Mouse (Mus musculus) midbrain, embryonic 10.5 days (tissue): Measurements from ENCODE around the gene Ndufs1. TPM values are rescaled to one million over a fixed set of nuclear protein-coding genes. Genes with fewer than 3 reads are reported as not detected.
"Not testable (repeated sequence)": the region's sequence is repeated elsewhere in the genome, so short reads cannot be mapped to it uniquely, and the experiment has no call there.

Experiments used
- DNase-seq: peaks from one replicate; pipeline ENCODE4 v3.0.0-alpha.2; 2017; ENCODE audit warnings: low spot score
- H3K27ac ChIP-seq: fragments of 300-500 bp; sonication (generic); replicated peaks from 2 replicates; pipeline ENCODE4 v1.5.1; 2016; ENCODE audit warnings: mild to moderate bottlenecking
- H3K27me3 ChIP-seq: fragments of 300-500 bp; sonication (generic); 2 replicates; pipeline ENCODE4 v1.6.1; 2016; ENCODE audit warnings: low read depth, mild to moderate bottlenecking; ENCODE audit not compliant: poor library complexity, severe bottlenecking
- H3K36me3 ChIP-seq: fragments of 300-500 bp; sonication (generic); 2 replicates; pipeline ENCODE4 v1.6.1; 2016; ENCODE audit warnings: mild to moderate bottlenecking, moderate library complexity
- H3K4me1 ChIP-seq: fragments of 300-500 bp; sonication (generic); 2 replicates; pipeline ENCODE4 v1.6.1; 2016
- H3K4me3 ChIP-seq: fragments of 300-500 bp; sonication (generic); 2 replicates; pipeline ENCODE4 v1.5.1; 2016; ENCODE audit warnings: mild to moderate bottlenecking, moderate library complexity
- H3K9me3 ChIP-seq: fragments of 300-500 bp; sonication (generic); replicated peaks from 2 replicates; pipeline ENCODE4 v1.6.1; 2016; ENCODE audit warnings: mild to moderate bottlenecking
- WGBS: fragments of 180-500 bp; shearing (Covaris S2); methylation state at CpG from one replicate; pipeline ENCODE4 v1.1.7; 2016; 5-methylcytosine and 5-hydroxymethylcytosine counted together
- polyA plus RNA-seq: library from polyadenylated mRNA; unstranded; fragments of >200 nt; fragmentation: Nextera tagmentation; extraction: Ambion mirVana; gene quantifications from 2 replicates; pipeline ENCODE4 v1.2.1, GENCODE M21; 2016

Gene Ndufs1
- polyA plus RNA-seq, 1 experiment from 2014 or later = 142 TPM

DNA sequence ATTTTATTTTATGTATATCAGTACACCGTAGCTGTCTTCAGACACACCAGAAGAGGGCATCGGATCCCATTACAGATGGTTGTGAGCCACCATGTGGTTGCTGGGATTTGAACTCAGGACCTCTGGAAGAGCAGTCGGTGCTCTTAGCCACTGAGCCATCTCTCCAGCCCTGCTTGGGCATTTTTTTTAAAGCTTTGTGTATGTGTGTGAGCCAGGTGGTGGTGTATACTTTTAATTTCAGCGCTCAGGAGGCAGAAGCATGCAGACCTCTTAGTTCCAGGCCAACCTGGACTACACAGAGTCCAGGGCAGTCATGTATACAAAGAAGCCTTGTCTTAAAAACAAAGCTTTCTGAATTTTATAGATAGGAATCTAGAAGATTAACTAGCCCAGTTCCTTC lies 3.9 kb upstream of the Ndufs1 start:
- H3K4me3 ChIP-seq, H3K27ac ChIP-seq, H3K9me3 ChIP-seq, H3K27me3 ChIP-seq, DNase-seq: not testable (repeated sequence)
- H3K4me1 ChIP-seq = peaks cover 19% of the 10 kb centered on the region
- WGBS = 67% methylated on average over 4 of the region's 4 CpGs
- H3K36me3 ChIP-seq = peaks cover 48% of the 10 kb centered on the region

DNA sequence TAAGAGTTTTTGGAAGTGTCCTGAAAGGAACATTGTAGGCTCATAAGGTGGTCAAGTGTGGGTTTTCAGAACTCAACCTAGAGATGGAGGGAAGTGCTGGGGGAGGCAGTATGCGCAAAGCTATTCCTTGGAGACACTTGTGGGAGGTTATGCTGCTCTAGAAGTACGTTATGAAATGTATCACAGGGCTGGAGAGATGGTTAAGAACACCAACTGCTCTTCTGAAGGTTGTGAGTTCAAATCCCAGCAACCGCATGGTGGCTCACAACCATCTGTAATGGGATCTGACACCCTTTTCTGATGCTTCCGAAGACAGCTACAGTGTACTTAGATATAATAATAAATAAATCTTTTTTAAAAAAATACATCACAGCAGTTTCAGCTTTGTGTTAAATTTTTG lies 3.5 kb upstream of the Ndufs1 start:
- H3K36me3 ChIP-seq = peaks cover 48% of the 10 kb centered on the region
- no peak overlapping the region for H3K27ac ChIP-seq
- no peaks in the 10 kb centered on the region for H3K27me3 ChIP-seq
- no peaks in the 10 kb centered on the region for H3K9me3 ChIP-seq
- H3K4me3 ChIP-seq = no peak overlapping the region
- DNase-seq = no peak
- 93% methylated on average over 4 of the region's 4 CpGs for WGBS
- H3K4me1 ChIP-seq = peaks cover 23% of the 10 kb centered on the region

DNA sequence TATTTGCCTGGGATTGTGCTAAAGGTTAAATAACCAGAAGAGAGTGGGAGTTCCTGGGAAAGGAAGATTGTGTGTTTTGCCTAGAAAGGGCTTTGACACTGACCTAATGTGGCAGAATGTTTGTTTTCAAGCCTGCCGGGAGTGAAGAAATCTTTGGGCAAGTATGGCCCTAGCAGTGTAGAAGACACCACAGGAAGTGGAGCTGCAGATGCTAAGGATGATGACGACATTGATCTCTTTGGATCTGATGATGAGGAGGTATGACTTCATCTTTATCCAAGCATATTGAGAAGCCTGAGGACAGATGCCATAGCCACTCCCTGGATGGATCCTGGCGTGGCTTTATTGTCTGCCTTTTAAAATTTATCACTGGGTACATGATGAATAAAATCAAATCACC lies 1.7 kb upstream of the Ndufs1 start:
- no peaks in the 10 kb centered on the region for H3K27me3 ChIP-seq
- H3K27ac ChIP-seq = no peak overlapping the region
- H3K4me3 ChIP-seq = peak overlapping the region; percentile 98
- no peaks in the 10 kb centered on the region for H3K9me3 ChIP-seq
- WGBS = 86% methylated on average over 3 of the region's 3 CpGs
- no peak for DNase-seq
- H3K36me3 ChIP-seq = peaks cover 53% of the 10 kb centered on the region
- peaks cover 29% of the 10 kb centered on the region for H3K4me1 ChIP-seq

DNA sequence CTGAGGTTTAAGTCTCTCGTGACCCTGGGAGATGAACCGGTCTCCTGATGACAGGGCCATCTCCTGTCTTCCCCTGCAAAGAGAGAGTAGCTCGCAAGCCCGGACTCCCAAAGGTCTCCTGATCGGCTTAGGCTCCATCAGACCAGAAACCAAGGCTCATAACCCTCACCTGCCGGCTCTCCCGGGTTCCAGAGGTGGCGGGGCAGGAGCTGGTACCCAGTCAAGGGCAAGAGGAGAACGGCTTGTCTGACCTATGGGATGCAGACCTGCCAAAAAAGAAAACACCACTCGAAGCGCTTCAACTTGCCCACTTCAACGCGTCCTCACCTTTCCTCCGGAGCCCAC lies 402 bp downstream of the Ndufs1 start:
- H3K9me3 ChIP-seq = no peaks in the 10 kb centered on the region
- DNase-seq = no peak
- H3K4me3 ChIP-seq = peak overlapping the region; percentile 98
- under 1% methylated on average over 14 of the region's 14 CpGs for WGBS
- H3K36me3 ChIP-seq = peaks cover 53% of the 10 kb centered on the region
- H3K27ac ChIP-seq = peak overlapping the region; percentile 97
- H3K4me1 ChIP-seq = peaks cover 29% of the 10 kb centered on the region
- no peaks in the 10 kb centered on the region for H3K27me3 ChIP-seq

DNA sequence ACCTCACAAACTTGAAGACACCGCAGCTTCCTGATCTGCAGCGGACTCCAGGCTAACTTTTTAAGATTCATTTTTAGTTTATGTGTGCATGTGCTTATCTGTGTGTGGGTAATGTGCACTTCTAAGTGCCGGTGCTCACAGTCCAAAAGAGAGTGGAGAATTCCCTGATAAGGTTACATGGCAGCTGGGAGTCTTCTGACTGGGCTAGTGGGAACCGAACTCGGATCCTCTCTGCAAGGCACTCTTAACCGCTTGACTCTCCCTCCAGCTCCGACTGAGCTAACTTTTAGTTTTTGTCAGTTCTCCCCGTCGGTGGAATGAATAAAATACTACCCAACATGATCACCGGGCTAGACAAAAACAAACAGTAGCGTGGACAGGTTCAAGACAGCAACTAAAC lies 780 bp downstream of the Ndufs1 start:
- Histone ChIP-seq H3K4me1 (peaks cover 29% of the 10 kb centered on the region), H3K36me3 (peaks cover 57% of the 10 kb centered on the region), H3K27me3 (no peaks in the 10 kb centered on the region), H3K4me3 (peak overlapping the region; percentile 98), H3K9me3 (no peaks in the 10 kb centered on the region), H3K27ac (peak overlapping the region; percentile 97)
- WGBS = 11% methylated on average over 11 of the region's 11 CpGs
- DNase-seq = no peak

DNA sequence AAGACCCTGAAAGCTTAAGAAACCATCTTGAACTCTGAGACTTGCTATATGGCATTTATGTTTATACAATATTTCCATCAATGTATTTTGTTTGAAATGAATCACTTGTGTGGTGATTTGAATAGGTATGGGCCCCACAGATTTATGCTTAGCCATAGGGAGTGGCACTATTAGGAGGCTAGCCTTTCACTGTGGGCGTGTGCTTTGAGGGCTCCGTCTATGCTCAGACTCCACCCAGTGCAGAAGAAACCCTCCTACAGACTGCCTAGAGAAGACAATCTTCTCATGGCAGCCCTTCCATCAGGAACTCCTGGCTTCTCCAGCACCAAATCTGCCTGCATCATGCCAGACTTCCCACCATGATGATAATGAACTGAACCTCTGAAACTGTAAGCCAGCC lies 8.0 kb downstream of the Ndufs1 start:
- H3K27me3 ChIP-seq = no peaks in the 10 kb centered on the region
- H3K9me3 ChIP-seq = no peaks in the 10 kb centered on the region
- WGBS = 86% methylated on average over 2 of the region's 2 CpGs
- H3K27ac ChIP-seq = no peak overlapping the region
- H3K4me1 ChIP-seq = no peaks in the 10 kb centered on the region
- DNase-seq = no peak
- peaks cover 92% of the 10 kb centered on the region for H3K36me3 ChIP-seq
- H3K4me3 ChIP-seq = no peak overlapping the region

DNA sequence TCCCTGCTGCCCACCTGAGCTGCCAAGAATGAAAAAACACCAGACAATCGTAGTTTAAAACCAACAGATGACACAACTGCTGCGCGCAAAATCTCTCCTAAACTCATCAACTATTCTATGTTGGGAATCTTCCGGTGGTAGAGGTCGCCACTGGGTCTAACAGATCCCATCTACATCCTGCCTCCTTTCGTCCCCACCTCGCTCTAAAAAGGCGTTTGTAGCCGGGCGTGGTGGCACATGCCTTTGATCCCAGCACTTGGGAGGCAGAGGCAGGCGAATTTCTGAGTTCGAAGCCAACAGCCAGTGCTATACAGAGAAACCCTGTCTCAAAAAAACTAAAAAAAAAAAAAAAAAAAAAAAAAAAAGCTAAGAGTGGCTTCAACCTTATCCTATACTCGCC lies 36.4 kb downstream of the Ndufs1 start:
- 95% methylated on average over 13 of the region's 13 CpGs for WGBS
- DNase-seq = no peak
- peaks cover 5% of the 10 kb centered on the region for H3K4me1 ChIP-seq
- H3K36me3 ChIP-seq = peaks cover 69% of the 10 kb centered on the region
- H3K9me3 ChIP-seq = no peaks in the 10 kb centered on the region
- H3K4me3 ChIP-seq = no peak overlapping the region
- no peak overlapping the region for H3K27ac ChIP-seq
- H3K27me3 ChIP-seq = no peaks in the 10 kb centered on the region

DNA sequence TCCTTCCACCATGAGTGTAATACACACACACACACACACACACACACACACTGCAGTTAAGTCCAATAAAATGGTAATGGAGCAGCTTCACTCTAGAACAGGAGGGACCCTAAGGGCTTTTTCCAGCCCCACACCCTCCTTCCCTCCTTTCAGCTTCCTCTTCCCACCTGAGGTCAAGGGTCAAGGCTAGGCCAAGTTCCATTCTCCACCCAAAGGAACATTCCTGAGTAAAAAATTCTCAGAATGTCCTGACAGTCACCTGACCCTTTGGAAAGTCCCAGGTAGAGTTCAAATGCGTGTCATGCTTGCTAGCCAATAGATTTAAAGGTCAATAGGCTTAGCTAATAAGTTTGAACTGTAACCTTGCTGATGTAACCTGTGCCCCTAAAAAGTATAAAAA lies 38.0 kb downstream of the Ndufs1 start:
- WGBS = 97% methylated on average over 1 of the region's 1 CpGs
- peaks cover 52% of the 10 kb centered on the region for H3K36me3 ChIP-seq

DNA sequence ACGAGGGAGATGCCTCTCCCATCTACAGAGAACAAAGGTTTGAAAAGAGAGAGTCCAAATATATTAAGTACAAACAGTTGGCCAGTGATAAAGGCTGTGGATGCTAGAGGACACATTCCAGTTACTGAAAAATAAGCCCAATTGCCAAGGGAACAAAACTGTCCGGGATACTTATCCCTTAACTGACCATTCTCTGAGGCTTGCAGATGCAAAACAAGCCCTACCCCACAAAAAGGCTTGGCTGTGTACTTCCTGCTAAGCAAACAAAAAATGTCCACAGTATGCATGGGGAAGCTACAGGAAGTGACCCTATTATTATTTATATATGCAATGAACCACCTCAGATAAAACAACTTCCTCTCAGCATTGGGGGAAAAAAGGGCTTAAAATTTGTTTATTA lies 38.7 kb downstream of the Ndufs1 start:
- Histone ChIP-seq H3K4me1 (peaks cover 5% of the 10 kb centered on the region), H3K27me3 (no peaks in the 10 kb centered on the region)
- 93% methylated on average over 2 of the region's 2 CpGs for WGBS

More for the DNA sequence above, 38.0 kb downstream of the Ndufs1 start:
- not testable (repeated sequence) for H3K9me3 ChIP-seq, DNase-seq, H3K4me1 ChIP-seq, H3K27me3 ChIP-seq, H3K27ac ChIP-seq, H3K4me3 ChIP-seq

DNA sequence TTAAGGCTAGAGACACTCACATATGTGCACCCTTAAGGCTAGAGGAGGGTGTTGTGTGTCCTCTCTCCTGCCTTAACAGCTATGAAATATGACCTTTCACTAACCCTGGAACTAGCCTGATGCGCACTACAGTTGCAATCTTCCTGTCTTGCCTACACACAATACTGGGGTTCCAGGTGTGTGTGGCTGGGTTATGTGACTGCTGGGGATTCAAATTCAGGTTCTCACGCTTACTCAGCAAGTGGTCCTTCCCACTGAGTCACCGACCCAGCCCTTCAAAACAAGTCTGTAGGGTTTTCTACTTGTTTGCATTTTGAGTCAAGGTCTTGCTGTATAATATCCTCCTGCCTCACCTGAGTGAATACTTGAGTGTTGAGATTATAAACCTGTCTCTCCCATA lies 42.1 kb downstream of the Ndufs1 start:
- no peak for DNase-seq
- no peak overlapping the region for H3K27ac ChIP-seq
- 78% methylated on average over 3 of the region's 3 CpGs for WGBS
- H3K4me1 ChIP-seq = peaks cover 13% of the 10 kb centered on the region
- H3K9me3 ChIP-seq = no peaks in the 10 kb centered on the region
- no peak overlapping the region for H3K4me3 ChIP-seq
- H3K36me3 ChIP-seq = peaks cover 16% of the 10 kb centered on the region
- no peaks in the 10 kb centered on the region for H3K27me3 ChIP-seq

More for the DNA sequence above, 38.7 kb downstream of the Ndufs1 start:
- Histone ChIP-seq H3K4me3 (no peak overlapping the region), H3K9me3 (no peaks in the 10 kb centered on the region), H3K27ac (no peak overlapping the region), H3K36me3 (peaks cover 46% of the 10 kb centered on the region)
- DNase-seq = no peak

DNA sequence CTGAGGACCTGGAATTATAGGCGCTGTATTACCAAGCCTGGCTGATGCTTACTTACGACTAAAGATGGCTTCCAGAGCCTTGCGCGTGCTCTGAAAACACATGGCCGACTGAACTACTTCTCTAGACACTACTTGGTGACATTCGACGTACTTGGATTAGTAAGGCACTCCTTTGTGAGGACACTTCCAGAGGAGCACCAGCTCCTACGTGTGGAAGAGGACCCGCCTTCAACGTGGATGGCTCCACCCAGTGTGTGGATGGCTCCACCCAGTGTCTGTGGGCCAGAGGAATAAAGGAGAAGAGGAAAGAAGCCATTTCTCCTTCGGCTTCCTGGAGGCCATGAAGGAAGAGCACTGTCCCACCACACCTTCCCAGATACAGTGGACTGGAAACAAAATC lies 44.9 kb downstream of the Ndufs1 start:
- Histone ChIP-seq H3K27ac (no peak overlapping the region), H3K36me3 (peaks cover 9% of the 10 kb centered on the region), H3K27me3 (no peaks in the 10 kb centered on the region), H3K4me3 (no peak overlapping the region), H3K9me3 (no peaks in the 10 kb centered on the region; the same call in 1 of the 2 replicates), H3K4me1 (peaks cover 18% of the 10 kb centered on the region)
- no peak for DNase-seq
- 89% methylated on average over 11 of the region's 11 CpGs for WGBS

DNA sequence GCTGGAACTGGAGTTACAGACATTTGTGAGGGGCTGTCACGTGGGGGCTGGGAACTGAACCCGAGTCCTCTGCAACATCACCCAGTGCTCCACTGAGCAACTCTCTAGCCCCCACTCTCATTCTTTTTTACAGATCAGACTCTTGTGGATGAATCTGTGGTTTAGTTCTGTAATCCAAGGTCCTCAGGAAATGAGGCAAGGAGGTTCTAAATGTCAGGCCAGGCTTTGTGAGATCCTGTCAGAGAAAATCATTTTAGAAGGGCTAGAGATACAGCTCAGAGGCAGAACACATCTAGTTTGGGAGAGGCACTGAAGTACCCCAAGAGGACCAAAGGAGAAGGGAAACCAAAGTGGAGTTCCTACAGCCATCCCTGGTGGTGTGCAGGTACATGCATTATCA lies 45.8 kb downstream of the Ndufs1 start:
- Histone ChIP-seq H3K4me3 (no peak overlapping the region), H3K27ac (no peak overlapping the region), H3K9me3 (no peaks in the 10 kb centered on the region; the same call in 1 of the 2 replicates), H3K4me1 (peaks cover 16% of the 10 kb centered on the region), H3K36me3 (peaks cover 15% of the 10 kb centered on the region), H3K27me3 (no peaks in the 10 kb centered on the region)
- DNase-seq = no peak
- WGBS = 90% methylated on average over 2 of the region's 2 CpGs

DNA sequence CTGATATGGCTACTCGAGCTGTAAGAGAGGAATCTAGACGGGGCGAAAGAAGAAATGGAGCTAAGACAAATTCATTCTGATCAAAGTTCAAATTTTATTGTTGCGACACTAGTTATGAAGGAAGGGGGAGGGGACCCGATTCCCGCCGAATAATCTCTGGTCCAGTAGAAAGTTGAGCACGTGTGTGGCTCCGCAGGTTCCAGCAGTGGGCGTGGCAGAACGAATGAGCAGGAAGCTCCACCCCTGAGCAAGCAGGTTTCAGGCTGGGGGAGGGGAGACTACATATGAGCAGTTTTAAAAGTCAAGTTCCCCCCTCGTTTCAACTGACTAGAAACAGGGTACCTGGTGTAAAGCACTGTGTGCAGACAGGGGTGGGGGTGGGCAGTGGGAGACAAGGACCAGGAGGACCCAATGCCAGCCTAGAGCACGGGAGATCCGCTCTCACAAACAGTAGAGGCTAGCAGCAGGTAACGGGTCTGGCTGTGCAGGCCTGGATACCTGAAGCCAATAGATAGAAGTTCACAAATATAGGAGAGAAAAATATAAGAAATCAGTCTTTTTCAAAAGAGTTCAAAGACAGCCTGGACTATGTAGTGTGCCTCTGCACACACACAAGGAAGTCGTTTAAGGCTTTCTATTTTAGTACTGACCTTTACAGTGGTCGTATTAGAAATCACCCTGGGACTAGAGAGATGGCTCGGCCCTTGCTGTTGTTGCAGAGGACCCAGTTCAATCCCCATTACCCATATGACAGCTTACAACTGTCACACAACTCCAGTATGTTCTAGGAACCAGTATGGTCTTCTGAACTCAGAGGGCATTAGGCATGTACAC lies 46.6 kb downstream of the Ndufs1 start:
- Histone ChIP-seq H3K36me3 (peaks cover 23% of the 10 kb centered on the region), H3K4me1 (peaks cover 13% of the 10 kb centered on the region), H3K27me3 (no peaks in the 10 kb centered on the region), H3K27ac (peak overlapping the region; percentile 69; the same call in 1 of the 2 replicates), H3K9me3 (no peaks in the 10 kb centered on the region; the same call in 1 of the 2 replicates), H3K4me3 (peak overlapping the region; percentile 41)
- peak; percentile 22 for DNase-seq
- 26% methylated on average over 18 of the region's 18 CpGs for WGBS
